Mouse (Mus musculus) heart, embryonic 12.5 days (tissue): ENCODE measurements around the gene Csnk2a1. TPM values are rescaled to one million over a fixed set of nuclear protein-coding genes. Genes with fewer than 3 reads are reported as not detected.

ENCODE experiments used
- ATAC-seq: fragments of 200-750 bp; cut with Nextera tagmentation; 2 replicates; pipeline ENCODE4 v1.8.0; 2017; ENCODE audit warnings: moderate TSS enrichment, moderate library complexity; ENCODE audit not compliant: insufficient number of reproducible peaks, low FRiP score
- H3K27ac ChIP-seq: fragments of 300-500 bp; sonication (generic); 2 replicates; pipeline ENCODE4 v1.5.1; 2016; ENCODE audit warnings: mild to moderate bottlenecking, moderate library complexity; ENCODE audit not compliant: poor library complexity, severe bottlenecking
- H3K27me3 ChIP-seq: fragments of 300-500 bp; sonication (generic); replicated peaks from 2 replicates; pipeline ENCODE4 v1.6.1; 2016; ENCODE audit warnings: mild to moderate bottlenecking, moderate library complexity
- H3K36me3 ChIP-seq: fragments of 300-500 bp; sonication (generic); 2 replicates; pipeline ENCODE4 v1.6.1; 2016; ENCODE audit warnings: mild to moderate bottlenecking, moderate library complexity
- H3K4me1 ChIP-seq: fragments of 300-500 bp; sonication (generic); replicated peaks from 2 replicates; pipeline ENCODE4 v1.6.1; 2016; ENCODE audit warnings: mild to moderate bottlenecking
- H3K4me2 ChIP-seq: fragments of 300-500 bp; sonication (generic); 2 replicates; pipeline ENCODE4 v1.6.1; 2016; ENCODE audit warnings: mild to moderate bottlenecking, moderate library complexity
- H3K4me3 ChIP-seq: fragments of 300-500 bp; sonication (generic); 2 replicates; pipeline ENCODE4 v1.5.1; 2016; ENCODE audit warnings: mild to moderate bottlenecking
- H3K9ac ChIP-seq: fragments of 300-500 bp; sonication (generic); 2 replicates; pipeline ENCODE4 v1.6.1; 2016; ENCODE audit warnings: mild to moderate bottlenecking, moderate library complexity
- H3K9me3 ChIP-seq: fragments of 300-500 bp; sonication (generic); replicated peaks from 2 replicates; pipeline ENCODE4 v1.6.1; 2016; ENCODE audit warnings: mild to moderate bottlenecking, moderate library complexity
- WGBS: fragments of 180-500 bp; shearing (Covaris S2); methylation state at CpG from one replicate; pipeline ENCODE4 v1.1.7; 2016; 5-methylcytosine and 5-hydroxymethylcytosine counted together
- polyA plus RNA-seq: library from polyadenylated mRNA; unstranded; fragments of >200 nt; fragmentation: Nextera tagmentation; extraction: Ambion mirVana; gene quantifications from 2 replicates; pipeline ENCODE4 v1.2.1, GENCODE M21; 2016

The Csnk2a1 gene
- polyA plus RNA-seq, 1 experiment from 2014 or later = 63.2 TPM

DNA sequence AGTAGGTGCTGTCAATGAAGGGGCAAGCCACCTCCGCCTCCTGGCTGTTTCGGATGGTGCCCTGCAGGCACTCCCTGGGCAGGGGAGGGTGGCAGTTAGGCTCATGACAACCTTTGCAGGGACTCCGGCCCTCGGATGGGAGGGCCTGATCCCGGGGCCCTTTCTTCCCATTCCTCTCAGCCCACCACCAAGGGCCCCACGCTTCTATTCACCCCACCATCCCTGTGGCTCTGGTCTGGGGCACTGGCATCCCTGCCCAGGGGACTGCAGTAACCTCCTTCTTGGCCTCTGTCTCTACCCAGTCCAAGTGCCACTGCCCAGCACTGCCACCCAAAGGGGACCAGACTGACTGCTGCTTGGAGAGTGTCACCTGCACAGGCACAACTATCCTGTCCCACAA is 95.6 kb downstream of the Csnk2a1 start:
- no peak overlapping the region for H3K27ac ChIP-seq
- H3K4me3 ChIP-seq = no peak overlapping the region
- peaks cover 98% of the 10 kb centered on the region for H3K36me3 ChIP-seq
- H3K27me3 ChIP-seq = no peaks in the 10 kb centered on the region
- H3K4me1 ChIP-seq = no peaks in the 10 kb centered on the region
- no peak for ATAC-seq
- no peak overlapping the region for H3K9ac ChIP-seq
- WGBS = 94% methylated on average over 6 of the region's 6 CpGs
- no peaks in the 10 kb centered on the region for H3K9me3 ChIP-seq
- no peak overlapping the region for H3K4me2 ChIP-seq

DNA sequence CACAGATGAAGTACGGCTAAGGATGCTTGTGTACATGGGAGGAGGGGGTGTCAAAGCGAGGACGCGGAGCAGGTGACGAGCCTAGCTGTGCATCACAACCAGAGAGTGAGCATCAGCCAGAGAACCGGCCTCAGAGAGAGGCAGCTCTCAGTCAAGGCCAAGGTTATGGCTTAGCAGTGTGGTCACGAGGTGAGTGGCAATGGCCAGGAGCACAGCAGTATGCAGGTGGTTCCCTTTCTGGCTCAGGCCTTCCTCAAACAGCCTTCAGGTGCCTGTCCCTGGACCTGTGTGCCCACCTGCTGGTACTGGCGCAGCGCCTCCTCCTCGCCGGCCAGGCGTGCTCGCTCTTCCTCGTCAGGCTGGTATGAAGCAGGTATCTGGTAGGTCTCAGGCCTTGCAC is 97.3 kb downstream of the Csnk2a1 start:
- Histone ChIP-seq H3K27me3 (no peaks in the 10 kb centered on the region), H3K4me3 (no peak overlapping the region), H3K9ac (no peak overlapping the region), H3K36me3 (peaks cover 98% of the 10 kb centered on the region), H3K9me3 (no peaks in the 10 kb centered on the region), H3K4me2 (no peak overlapping the region), H3K27ac (no peak overlapping the region), H3K4me1 (no peaks in the 10 kb centered on the region)
- no peak for ATAC-seq
- 95% methylated on average over 14 of the region's 14 CpGs for WGBS

DNA sequence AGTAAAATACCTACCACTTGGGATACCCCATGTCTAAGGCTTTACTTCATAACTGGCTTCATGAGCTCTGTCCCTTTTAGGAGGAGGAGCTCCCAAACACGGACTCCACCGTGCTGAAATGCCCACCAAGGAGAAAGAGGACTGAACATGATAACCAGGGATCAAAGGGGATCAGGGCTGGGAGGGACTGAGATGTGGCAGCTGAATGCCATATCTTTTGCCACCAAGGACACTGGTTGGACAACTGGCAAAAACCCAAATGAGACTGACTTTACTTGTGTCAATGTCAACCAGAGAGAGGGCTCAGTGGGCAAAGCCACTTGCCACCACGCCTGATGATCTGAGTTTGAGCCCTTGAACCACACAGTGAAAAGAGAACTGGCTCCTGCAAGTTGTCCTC is 98.2 kb downstream of the Csnk2a1 start:
- ATAC-seq = no peak
- H3K36me3 ChIP-seq = peaks cover 95% of the 10 kb centered on the region
- H3K27me3 ChIP-seq = no peaks in the 10 kb centered on the region
- 88% methylated on average over 3 of the region's 3 CpGs for WGBS
- no peak overlapping the region for H3K4me3 ChIP-seq
- no peak overlapping the region for H3K27ac ChIP-seq
- H3K4me1 ChIP-seq = no peaks in the 10 kb centered on the region
- no peak overlapping the region for H3K9ac ChIP-seq
- H3K4me2 ChIP-seq = no peak overlapping the region
- no peaks in the 10 kb centered on the region for H3K9me3 ChIP-seq

DNA sequence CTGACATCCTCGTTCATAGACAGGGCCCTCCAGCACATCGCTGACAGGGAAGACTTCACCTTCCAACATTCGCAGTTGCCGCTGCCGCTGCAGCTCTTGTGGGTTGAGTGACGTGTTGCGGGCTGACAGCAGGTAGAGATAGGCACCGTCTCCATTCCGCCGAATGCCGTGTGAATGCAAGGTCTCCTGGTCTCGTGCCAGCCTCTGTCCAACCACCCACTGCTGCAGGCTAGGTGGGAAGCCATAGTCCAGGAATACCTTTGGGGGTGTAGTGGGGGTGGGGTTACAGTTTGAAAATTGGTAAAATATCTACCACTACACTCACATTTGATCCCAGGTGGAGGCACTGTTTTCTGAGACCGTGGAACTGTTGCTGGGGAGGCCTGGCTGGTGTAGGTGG is 99.5 kb downstream of the Csnk2a1 start:
- Histone ChIP-seq H3K4me3 (no peak overlapping the region), H3K36me3 (peaks cover 91% of the 10 kb centered on the region), H3K9me3 (no peaks in the 10 kb centered on the region), H3K4me1 (peaks cover 8% of the 10 kb centered on the region), H3K9ac (no peak overlapping the region), H3K4me2 (no peak overlapping the region), H3K27ac (no peak overlapping the region), H3K27me3 (no peaks in the 10 kb centered on the region)
- WGBS = 81% methylated on average over 13 of the region's 13 CpGs
- ATAC-seq = no peak

DNA sequence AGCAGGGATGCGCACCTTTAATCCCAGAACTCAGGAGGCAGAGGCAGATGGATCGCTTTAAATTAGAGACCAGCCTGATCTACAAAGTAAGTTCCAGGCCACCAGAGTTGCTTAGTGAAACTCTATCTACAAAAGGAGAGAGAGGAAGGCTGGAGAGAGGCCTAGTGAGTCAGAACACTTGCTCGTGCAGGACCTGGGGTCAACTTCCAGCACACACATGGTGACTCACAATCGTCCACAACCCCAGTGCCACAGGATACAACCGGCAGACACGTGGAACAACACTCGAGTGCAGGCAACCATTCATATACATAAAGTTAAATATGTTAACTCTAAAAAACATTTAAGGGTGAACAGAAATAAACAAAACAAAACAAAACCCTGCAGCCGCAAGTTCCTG is 100.0 kb downstream of the Csnk2a1 start:
- Histone ChIP-seq H3K9ac (no peak overlapping the region), H3K4me2 (no peak overlapping the region), H3K4me1 (peaks cover 13% of the 10 kb centered on the region), H3K4me3 (no peak overlapping the region), H3K9me3 (no peaks in the 10 kb centered on the region), H3K36me3 (peaks cover 86% of the 10 kb centered on the region), H3K27me3 (no peaks in the 10 kb centered on the region), H3K27ac (no peak overlapping the region)
- ATAC-seq = no peak
- 89% methylated on average over 8 of the region's 8 CpGs for WGBS

DNA sequence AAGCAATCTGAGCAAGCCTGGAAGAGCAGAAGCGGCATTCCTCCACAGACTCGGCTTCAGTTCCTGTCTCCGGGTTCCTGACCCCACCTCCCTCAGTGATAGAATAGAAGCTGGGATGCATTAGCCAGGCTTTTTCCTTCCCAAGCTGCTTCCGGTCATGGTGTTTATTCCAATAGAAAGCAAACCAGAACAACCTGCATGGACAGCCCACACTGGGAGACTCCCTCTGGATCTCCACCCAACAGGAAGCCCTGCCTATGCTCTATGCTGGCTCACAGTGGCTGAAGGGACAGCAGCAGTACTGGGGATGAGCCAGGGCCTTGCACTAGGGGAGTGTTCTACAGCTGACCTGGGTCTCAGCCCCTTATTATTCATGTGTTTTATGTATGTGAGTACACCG is 101.3 kb downstream of the Csnk2a1 start:
- Histone ChIP-seq H3K4me2 (no peak overlapping the region), H3K36me3 (peaks cover 73% of the 10 kb centered on the region), H3K4me1 (peaks cover 13% of the 10 kb centered on the region), H3K9ac (no peak overlapping the region), H3K9me3 (no peaks in the 10 kb centered on the region), H3K27ac (no peak overlapping the region), H3K27me3 (no peaks in the 10 kb centered on the region), H3K4me3 (no peak overlapping the region)
- no peak for ATAC-seq
- WGBS = 65% methylated on average over 5 of the region's 5 CpGs

DNA sequence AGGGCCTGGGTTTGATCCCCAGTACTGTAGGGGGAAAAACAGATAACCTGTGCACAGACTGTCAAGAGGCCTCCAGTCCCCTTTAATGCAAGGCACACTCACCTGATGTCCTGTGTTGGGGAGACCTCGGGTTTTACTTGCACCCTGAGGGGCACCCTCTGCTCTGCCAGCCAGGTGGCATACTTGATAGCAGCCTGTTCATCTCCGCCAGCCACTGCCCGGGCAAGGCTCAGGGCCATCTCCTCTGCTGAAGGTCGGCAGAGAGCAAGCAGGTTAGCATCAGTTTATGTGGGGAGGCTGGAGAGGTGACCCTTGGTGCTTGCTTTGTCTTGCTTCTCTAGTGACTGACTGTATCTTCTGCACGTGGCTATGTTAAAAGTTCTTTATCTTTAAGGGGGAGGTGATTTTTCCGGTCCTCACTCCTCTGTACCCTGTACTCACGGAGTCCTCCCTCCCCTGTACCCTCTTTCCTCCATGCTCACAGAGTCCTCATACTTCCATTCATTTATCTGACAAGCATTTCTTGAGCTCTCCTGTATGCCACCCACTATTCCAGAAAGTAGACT is 104.3 kb downstream of the Csnk2a1 start:
- Histone ChIP-seq H3K4me3 (peak overlapping the region; percentile 90), H3K9ac (peak overlapping the region; percentile 93), H3K27me3 (no peaks in the 10 kb centered on the region), H3K36me3 (peaks cover 44% of the 10 kb centered on the region), H3K9me3 (no peaks in the 10 kb centered on the region), H3K4me2 (peak overlapping the region; percentile 73), H3K27ac (no peak overlapping the region), H3K4me1 (peaks cover 25% of the 10 kb centered on the region)
- ATAC-seq = no peak
- 39% methylated on average over 7 of the region's 7 CpGs for WGBS

Other genes with a start within 250 kb of the Csnk2a1 start
- gene Fam110a, start 246.6 kb upstream of the Csnk2a1 start, polyA plus RNA-seq = 10.3 and 10.9 TPM in 2 replicates
- gene Slc52a3, start 230.3 kb upstream of the Csnk2a1 start, polyA plus RNA-seq = 0.34 and 0.45 TPM in 2 replicates
- 0.08 TPM in 1 of 2 replicates, not detected in the other for gene Scrt2, start 145.3 kb upstream of the Csnk2a1 start, polyA plus RNA-seq
- gene Srxn1, start 121.3 kb upstream of the Csnk2a1 start, polyA plus RNA-seq = 9.4 and 9.6 TPM in 2 replicates
- 4.1 and 4.7 TPM in 2 replicates for gene Tcf15, start 83.3 kb upstream of the Csnk2a1 start, polyA plus RNA-seq
- gene Tbc1d20, start 67.0 kb downstream of the Csnk2a1 start, polyA plus RNA-seq = 33.6 and 37.5 TPM in 2 replicates
- 65.3 and 68.9 TPM in 2 replicates for gene Rbck1, start 105.8 kb downstream of the Csnk2a1 start, polyA plus RNA-seq
- 8.5 and 10.1 TPM in 2 replicates for gene Trib3, start 117.2 kb downstream of the Csnk2a1 start, polyA plus RNA-seq
- gene Nrsn2, start 149.8 kb downstream of the Csnk2a1 start, polyA plus RNA-seq = 3.4 and 3.8 TPM in 2 replicates
- gene Sox12, start 171.2 kb downstream of the Csnk2a1 start, polyA plus RNA-seq = 11.5 TPM in 2 replicates
- 61.4 and 64.9 TPM in 2 replicates for gene Zcchc3, start 188.2 kb downstream of the Csnk2a1 start, polyA plus RNA-seq
- gene 6820408C15Rik, start 188.7 kb downstream of the Csnk2a1 start, polyA plus RNA-seq = 1.7 and 2.1 TPM in 2 replicates
- not detected in 2 replicates for gene Defb23, start 237.8 kb downstream of the Csnk2a1 start, polyA plus RNA-seq